7 mouse cellular contexts compared by ENCODE assay signal in the genomic region with DNA sequence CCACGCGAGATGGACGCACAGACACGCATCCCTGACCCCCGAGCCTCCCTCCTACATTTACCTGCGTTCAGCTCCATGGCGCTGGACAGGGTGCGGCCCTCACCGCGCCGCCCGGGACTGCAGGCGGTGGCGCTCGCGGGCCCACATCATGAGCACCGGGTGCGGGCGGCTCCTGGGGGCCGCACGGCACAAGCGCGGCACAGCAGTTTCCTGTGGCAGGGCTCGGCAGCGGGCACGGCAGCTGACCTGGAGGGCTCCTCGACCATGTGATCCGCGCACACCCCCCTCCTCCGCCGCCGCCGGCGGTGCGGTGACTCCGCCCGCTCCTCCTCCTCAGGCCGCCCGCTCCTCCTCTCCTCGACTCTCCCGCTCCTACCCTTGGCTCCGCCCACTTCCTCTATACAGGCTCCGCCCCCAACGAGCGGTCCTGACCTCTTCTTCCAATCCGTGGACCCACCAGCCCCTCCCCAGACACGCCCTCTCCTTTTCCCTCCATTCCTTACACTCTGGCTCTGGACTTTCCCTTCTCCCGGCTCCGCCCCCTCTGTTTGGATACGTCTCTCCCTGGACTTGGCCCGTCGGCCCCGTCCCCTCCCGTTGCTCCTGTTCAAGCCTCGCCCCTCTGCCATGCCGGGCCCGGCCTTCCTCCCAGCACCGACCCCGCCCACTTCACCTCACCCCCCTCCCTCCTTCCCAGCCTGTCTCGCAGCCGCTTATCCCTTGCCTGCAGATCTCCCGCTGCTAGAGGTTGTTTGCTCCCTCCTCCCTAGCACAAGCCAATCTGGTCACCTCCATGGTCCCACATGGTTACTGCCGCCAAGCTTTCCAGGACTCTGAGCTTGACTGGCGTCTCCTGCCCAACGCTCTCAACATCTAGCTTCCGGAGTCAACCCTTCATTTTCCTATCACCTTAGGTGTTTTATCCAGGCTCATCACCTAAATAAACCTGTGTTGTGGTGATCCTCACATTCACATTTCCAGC. TPM values are rescaled to one million over a fixed set of nuclear protein-coding genes. Genes with fewer than 3 reads are reported as not detected.
DNase-seq lines count a peak whose midpoint lies in the region; ATAC-seq lines count a peak whose summit lies in the region.

A gene (minus strand): TSS at position 378 of the 982 bp plus-strand sequence.

- peak; percentile 99 for DNase-seq in adrenal gland, postnatal 14 days
- DNase-seq in embryonic facial prominence, embryonic 11.5 days (ENCODE audit: low spot score) = peak; percentile 99
- DNase-seq in kidney, adult 11 months = peak; percentile 100
- DNase-seq in limb, embryonic 10.5 days (ENCODE audit: low spot score) = peak; percentile 96
- peak; percentile 85 for DNase-seq in spleen, adult 12 weeks (ENCODE audit: low spot score)

- ATAC-seq in embryonic facial prominence, embryonic 11.5 days (replicated peaks; ENCODE audit: insufficient number of reproducible peaks, low FRiP score, low TSS enrichment, low read depth) = peak; percentile 97
- peak; percentile 72 for ATAC-seq in granulocyte monocyte progenitor cell, adult 5-6 weeks (replicated peaks; ENCODE audit: poor library complexity, severe bottlenecking)
- peak; percentile 93 for ATAC-seq in midbrain, embryonic 13.5 days

- H3K9me3 ChIP-seq in embryonic facial prominence, embryonic 11.5 days (replicated peaks; ENCODE audit: control insufficient read depth, low read length) = no peaks in the 10 kb centered on the region
- H3K9me3 ChIP-seq in limb, embryonic 10.5 days (replicated peaks) = no peaks in the 10 kb centered on the region
- H3K9me3 ChIP-seq in midbrain, embryonic 13.5 days = no peaks in the 10 kb centered on the region

- H3K4me3 ChIP-seq in embryonic facial prominence, embryonic 11.5 days (ENCODE audit: low read depth, low read length) = peak within 1 kb of the TSS; percentile 72
- H3K4me3 ChIP-seq in limb, embryonic 10.5 days = peak within 1 kb of the TSS; percentile 81
- H3K4me3 ChIP-seq in midbrain, embryonic 13.5 days (replicated peaks) = peak within 1 kb of the TSS; percentile 83

- no peaks in the 10 kb centered on the region for H3K36me3 ChIP-seq in embryonic facial prominence, embryonic 11.5 days (replicated peaks; ENCODE audit: control insufficient read depth, insufficient read depth, low read depth, low read length)
- no peaks in the 10 kb centered on the region for H3K36me3 ChIP-seq in limb, embryonic 10.5 days
- no peaks in the 10 kb centered on the region for H3K36me3 ChIP-seq in midbrain, embryonic 13.5 days

- under 1% methylated on average over 51 of the region's 66 CpGs for WGBS in embryonic facial prominence, embryonic 11.5 days
- under 1% methylated on average over 62 of the region's 66 CpGs for WGBS in limb, embryonic 10.5 days
- WGBS in midbrain, embryonic 13.5 days = under 1% methylated on average over 52 of the region's 66 CpGs

- peak within 1 kb of the TSS; percentile 47; the same call in 1 of the 2 replicates for H3K27ac ChIP-seq in embryonic facial prominence, embryonic 11.5 days (replicated peaks; ENCODE audit: low read depth, low read length)
- H3K27ac ChIP-seq in limb, embryonic 10.5 days = peak within 1 kb of the TSS; percentile 90
- H3K27ac ChIP-seq in midbrain, embryonic 13.5 days = peak within 1 kb of the TSS; percentile 81

- H3K4me1 ChIP-seq in embryonic facial prominence, embryonic 11.5 days (ENCODE audit: control insufficient read depth, insufficient read depth, low read length) = no peaks in the 10 kb centered on the region
- peaks cover 6% of the 10 kb centered on the region; the same call in 1 of the 2 replicates for H3K4me1 ChIP-seq in limb, embryonic 10.5 days
- 0 out of 2 replicates have a peak, but pooled peaks cover 3% of the 10 kb centered on the region for H3K4me1 ChIP-seq in midbrain, embryonic 13.5 days (replicated peaks)

- peak within 1 kb of the TSS; percentile 64 for H3K9ac ChIP-seq in embryonic facial prominence, embryonic 11.5 days (replicated peaks; ENCODE audit: low read length)
- peak within 1 kb of the TSS; percentile 63 for H3K9ac ChIP-seq in midbrain, embryonic 13.5 days (replicated peaks)

- H3K27me3 ChIP-seq in embryonic facial prominence, embryonic 11.5 days (ENCODE audit: control insufficient read depth, insufficient read depth, low read length) = no peaks in the 10 kb centered on the region
- no peaks in the 10 kb centered on the region for H3K27me3 ChIP-seq in limb, embryonic 10.5 days (ENCODE audit: low read depth, poor library complexity, severe bottlenecking)
- H3K27me3 ChIP-seq in midbrain, embryonic 13.5 days = no peaks in the 10 kb centered on the region

- H3K4me2 ChIP-seq in embryonic facial prominence, embryonic 11.5 days (ENCODE audit: low read depth, low read length) = peak within 1 kb of the TSS; percentile 85
- H3K4me2 ChIP-seq in midbrain, embryonic 13.5 days (replicated peaks) = peak within 1 kb of the TSS; percentile 76

RNA-seq across cellular contexts. Expression of the gene that starts here (rescaled TPM):
- 37.2 and 49.1 TPM in 2 replicates for total RNA-seq in adrenal gland, postnatal 14 days (2021)
- 6.2 and 7.0 TPM in 2 replicates for polyA plus RNA-seq in embryonic facial prominence, embryonic 11.5 days (2014; fragmentation: Nextera tagmentation; extraction: Ambion mirVana)
- total RNA-seq in granulocyte monocyte progenitor cell, adult 5-6 weeks (2014; fragmentation: Nextera tagmentation) = 5.8 and 9.9 TPM in 2 replicates
- 7.8 and 9.5 TPM in 2 replicates for total RNA-seq in granulocyte monocyte progenitor cell, adult 5-6 weeks (2017)
- 4.0 and 5.0 TPM in 2 replicates for polyA plus RNA-seq in limb, embryonic 10.5 days (2016; fragmentation: Nextera tagmentation; extraction: Ambion mirVana)
- 4.0 and 5.1 TPM in 2 replicates for polyA plus RNA-seq in midbrain, embryonic 13.5 days (2015; fragmentation: Nextera tagmentation; extraction: Ambion mirVana)

Comparison
In these comparisons a context has a peak if more than half of its experiments do, and no peak if none do; other contexts are left out.
1. Peak in every context shown above with its lines: DNase-seq, ATAC-seq, H3K4me3 ChIP-seq and H3K27ac ChIP-seq.